Mouse (Mus musculus) adipocyte (in vitro differentiated cells): ENCODE data around the gene Il24.
A peak's percentile ranks its signal among the peaks of the same experiment; 100 is the strongest.

Experiments
- DNase-seq: peaks from one replicate; pipeline ENCODE4 v3.0.0-alpha.2; 2016; ENCODE audit warnings: low spot score

Il24 gene

GRCm38 (mm10) chr1:130850405-130850804 lies 36.8 kb downstream of the Il24 start:
- DNase-seq, result no peak

GRCm38 (mm10) chr1:130849530-130850214 lies 37.6 kb downstream of the Il24 start:
- no peak for DNase-seq

GRCm38 (mm10) chr1:130844516-130844915 lies 42.7 kb downstream of the Il24 start:
- DNase-seq, result no peak

- no peak for DNase-seq
These were observed 45.6 kb downstream of the Il24 start for GRCm38 (mm10) chr1:130841621-130842020.

- no peak for DNase-seq
These were observed 46.5 kb downstream of the Il24 start for GRCm38 (mm10) chr1:130840599-130841379.

GRCm38 (mm10) chr1:130838288-130838687 lies 49.0 kb downstream of the Il24 start:
- no peak for DNase-seq

GRCm38 (mm10) chr1:130835161-130835936 lies 51.9 kb downstream of the Il24 start:
- DNase-seq, result peak; percentile 35

GRCm38 (mm10) chr1:130832230-130833149 lies 54.8 kb downstream of the Il24 start:
- no peak for DNase-seq
